Mouse (Mus musculus): ENCODE measurements around the gene Ric1.

- TF ChIP-seq POLR2A (IDR thresholded peaks at IDR 0.05; ENCODE audit: borderline replicate concordance, insufficient read depth, low read length), result no peak
- TF ChIP-seq CTCF (IDR thresholded peaks at IDR 0.05; ENCODE audit: borderline replicate concordance, insufficient read depth, low read depth, low read length), result no peak
Measured at GRCm38 (mm10) chr19:29642211-29642610, 120.1 kb downstream of the Ric1 start.

Measured in cerebellum, adult 2 months (tissue).